Mouse (Mus musculus) CH12.LX (cell line): ENCODE data around the gene Fam114a1. TPM values are rescaled to one million over a fixed set of nuclear protein-coding genes. Genes with fewer than 3 reads are reported as not detected.

Experiments used
- DNase-seq: peaks from one replicate; pipeline ENCODE4 v3.0.0-alpha.2; 2013; ENCODE audit errors: extremely low read depth
- H3K27ac ChIP-seq: 2 replicates; pipeline ENCODE4 v1.5.1; 2012; ENCODE audit warnings: low read depth, mild to moderate bottlenecking, control low read depth, moderate library complexity; ENCODE audit not compliant: insufficient read depth
- H3K27me3 ChIP-seq: replicated peaks from 2 replicates; pipeline ENCODE3; 2012; ENCODE audit warnings: inconsistent platforms
- H3K36me3 ChIP-seq, 2 experiments: replicated peaks in 1 of 2; 2 replicates each; pipeline versions ENCODE3 to v1.6.1; 2012; ENCODE audit warnings: inconsistent platforms in 1 of 2, low read length in 1 of 2, mild to moderate bottlenecking in 1 of 2, mixed read lengths in 1 of 2, moderate library complexity in 1 of 2; ENCODE audit not compliant: control insufficient read depth in 1 of 2, insufficient read depth in 1 of 2
- H3K4me1 ChIP-seq, 2 experiments: 2 replicates each; pipeline ENCODE4 v1.6.1; 2012; ENCODE audit warnings: inconsistent platforms in 1 of 2, moderate library complexity in 1 of 2; ENCODE audit not compliant: insufficient read depth in 2 of 2, control insufficient read depth in 1 of 2
- H3K4me2 ChIP-seq: 2 replicates; pipeline ENCODE4 v1.6.1; 2012; ENCODE audit warnings: low read depth, mild to moderate bottlenecking, control low read depth; ENCODE audit not compliant: poor library complexity, insufficient read depth, severe bottlenecking
- H3K4me3 ChIP-seq, 3 experiments: fragments of 150-350 bp in 1 of 3; sonication (generic) in 1 of 3; replicated peaks in 1 of 3; 2 replicates each; pipeline versions ENCODE3 to v1.5.1; 2011 to 2012; ENCODE audit warnings: low read depth in 2 of 3, low read length in 2 of 3, mild to moderate bottlenecking in 2 of 3, moderate library complexity in 2 of 3, control low read depth in 1 of 3, improper control_type of control experiment in 1 of 3, inconsistent platforms in 1 of 3, mixed read lengths in 1 of 3; ENCODE audit not compliant: poor library complexity in 1 of 3
- H3K79me2 ChIP-seq: replicated peaks from 2 replicates; pipeline ENCODE4 v1.6.1; 2012; ENCODE audit warnings: mild to moderate bottlenecking, moderate library complexity; ENCODE audit not compliant: control insufficient read depth, poor library complexity, insufficient read depth, severe bottlenecking; ENCODE audit errors: extremely low read depth
- H3K9ac ChIP-seq: 2 replicates; pipeline ENCODE4 v1.6.1; 2012; ENCODE audit warnings: low read depth, mild to moderate bottlenecking, control low read depth, moderate library complexity; ENCODE audit not compliant: insufficient read depth
- H3K9me3 ChIP-seq: replicated peaks from 2 replicates; pipeline ENCODE3; 2012; ENCODE audit warnings: low read length, inconsistent platforms, mixed read lengths
- BHLHE40 ChIP-seq: IDR thresholded peaks from 2 replicates; pipeline ENCODE4 v1.6.1; 2011; ENCODE audit warnings: mild to moderate bottlenecking, low read depth, low read length, improper control_type of control experiment
- CHD2 ChIP-seq: IDR thresholded peaks from 2 replicates; pipeline ENCODE4 v1.6.1; 2011; ENCODE audit warnings: low read length, improper control_type of control experiment
- ETS1 ChIP-seq: conservative IDR thresholded peaks from 2 replicates; pipeline ENCODE4 v1.6.1; 2012; ENCODE audit warnings: low read depth, mild to moderate bottlenecking, inconsistent platforms, low read length, improper control_type of control experiment, moderate library complexity
- GABPA ChIP-seq: IDR thresholded peaks from 2 replicates; pipeline ENCODE4 v1.6.1; 2012; ENCODE audit warnings: low read depth, low read length, improper control_type of control experiment, inconsistent platforms; ENCODE audit not compliant: insufficient replicate concordance
- IRF4 ChIP-seq: IDR thresholded peaks from 2 replicates; pipeline ENCODE4 v1.6.1; 2014; ENCODE audit warnings: low read depth, mild to moderate bottlenecking, inconsistent platforms, low read length, improper control_type of control experiment
- JUN ChIP-seq: IDR thresholded peaks from 2 replicates; pipeline ENCODE4 v1.6.1; 2011; ENCODE audit warnings: low read depth, mild to moderate bottlenecking, low read length, improper control_type of control experiment, moderate library complexity; ENCODE audit not compliant: insufficient read depth
- JUND ChIP-seq: conservative IDR thresholded peaks from 2 replicates; pipeline ENCODE4 v1.6.1; 2011; ENCODE audit warnings: low read depth, low read length, improper control_type of control experiment
- KAT2A ChIP-seq: IDR thresholded peaks from 2 replicates; pipeline ENCODE4 v1.6.1; 2012; ENCODE audit warnings: low read length, improper control_type of control experiment, inconsistent platforms; ENCODE audit not compliant: insufficient replicate concordance
- MAFK ChIP-seq: IDR thresholded peaks from 2 replicates; pipeline ENCODE4 v1.6.1; 2011; ENCODE audit warnings: low read length, improper control_type of control experiment; ENCODE audit not compliant: insufficient replicate concordance
- MAX ChIP-seq: IDR thresholded peaks from 2 replicates; pipeline ENCODE4 v1.6.1; 2011; ENCODE audit warnings: low read length, improper control_type of control experiment
- MYC ChIP-seq: IDR thresholded peaks from 2 replicates; pipeline ENCODE4 v1.6.1; 2011; ENCODE audit warnings: low read depth, mild to moderate bottlenecking, improper control_type of control experiment, low read length
- NRF1 ChIP-seq: IDR thresholded peaks from 2 replicates; pipeline ENCODE4 v1.6.1; 2014; ENCODE audit warnings: low read depth, mild to moderate bottlenecking, inconsistent platforms, low read length, improper control_type of control experiment, moderate library complexity
- PAX5 ChIP-seq: IDR thresholded peaks from 2 replicates; pipeline ENCODE4 v1.6.1; 2012; ENCODE audit warnings: low read length, inconsistent platforms, mixed read lengths
- POLR2A ChIP-seq: IDR thresholded peaks from 2 replicates; pipeline ENCODE4 v1.6.1; 2011; ENCODE audit warnings: low read depth, mild to moderate bottlenecking, improper control_type of control experiment, low read length
- POLR2AphosphoS2 ChIP-seq: IDR thresholded peaks from 2 replicates; pipeline ENCODE4 v1.6.1; 2011; ENCODE audit warnings: low read depth, low read length, improper control_type of control experiment
- SIN3A ChIP-seq: IDR thresholded peaks from 2 replicates; pipeline ENCODE4 v1.6.1; 2012; ENCODE audit warnings: low read length, improper control_type of control experiment, inconsistent platforms
- SMC3 ChIP-seq: IDR thresholded peaks from 2 replicates; pipeline ENCODE4 v1.6.1; 2011; ENCODE audit warnings: low read depth, low read length, improper control_type of control experiment
- TBP ChIP-seq: conservative IDR thresholded peaks from 2 replicates; pipeline ENCODE4 v1.6.1; 2011; ENCODE audit warnings: low read depth, low read length, improper control_type of control experiment
- TCF12 ChIP-seq: IDR thresholded peaks from 2 replicates; pipeline ENCODE4 v1.6.1; 2014; ENCODE audit warnings: low read depth, mild to moderate bottlenecking, inconsistent platforms, low read length, improper control_type of control experiment
- UBTF ChIP-seq: IDR thresholded peaks from 2 replicates; pipeline ENCODE4 v1.6.1; 2012; ENCODE audit warnings: low read depth, mild to moderate bottlenecking, inconsistent platforms, low read length, improper control_type of control experiment, moderate library complexity
- ZC3H11A ChIP-seq: IDR thresholded peaks from 2 replicates; pipeline ENCODE4 v1.6.1; 2012; ENCODE audit warnings: low read depth, mild to moderate bottlenecking, inconsistent platforms, low read length, improper control_type of control experiment
- ZKSCAN1 ChIP-seq: IDR thresholded peaks from 2 replicates; pipeline ENCODE4 v1.6.1; 2012; ENCODE audit warnings: low read depth, inconsistent platforms, low read length, improper control_type of control experiment, borderline replicate concordance
- ZMIZ1 ChIP-seq: IDR thresholded peaks from 2 replicates; pipeline ENCODE4 v1.6.1; 2012; ENCODE audit warnings: low read depth, mild to moderate bottlenecking, inconsistent platforms, low read length, improper control_type of control experiment
- ZNF384 ChIP-seq: IDR thresholded peaks from 2 replicates; pipeline ENCODE4 v1.6.1; 2012; ENCODE audit warnings: low read depth, low read length, improper control_type of control experiment, inconsistent platforms
- dilution Hi-C: fragments of 300-500 bp; cut with MboI; formaldehyde crosslinking; loops from 2 replicates; pipeline ENCODE4 v1.14.3; 2020; ENCODE audit warnings: low sequenced_read_pairs; ENCODE audit not compliant: extremely low pct_unique_long_range_greater_than_20kb, extremely low pct_ligation_motif_present
- in situ Hi-C: fragments of 300-500 bp; cut with MboI; formaldehyde crosslinking; loops from 3 replicates; pipeline ENCODE4 v1.14.3; 2019; ENCODE audit warnings: low sequenced_read_pairs, low pct_ligation_motif_present, low pct_unique_long_range_greater_than_20kb, mixed read lengths
- polyA plus RNA-seq: library from polyadenylated mRNA; unstranded; fragments of >175 nt; gene quantifications from 2 replicates; pipeline ENCODE4 v1.2.1, GENCODE M21; 2012; ENCODE audit warnings: low read depth; ENCODE audit not compliant: insufficient read length
- total RNA-seq, 2 experiments: library from RNA; depleted of rRNA; stranded (reverse); fragments of 300-350 nt in 1 of 2; fragments of >200 nt in 1 of 2; gene quantifications; 2 replicates each; pipeline ENCODE4 v1.2.3; 2012 to 2014

The Fam114a1 gene
- total and polyA plus RNA-seq, 3 experiments: 0.12 to 0.47 (median 0.27) TPM

GRCm38 (mm10) chr5:64951486-64951885 is 18.4 kb upstream of the Fam114a1 start:
- Histone ChIP-seq H3K4me3 (no peak overlapping the region), H3K9me3 (no peaks in the 10 kb centered on the region), H3K4me2 (no peak overlapping the region), H3K27ac (no peak overlapping the region), H3K27me3 (no peaks in the 10 kb centered on the region), H3K4me1 (peaks cover 0 to 11% of the 10 kb centered on the region in 2 experiments; a peak in 2 of 4 replicates), H3K36me3 (peaks cover 0 to 3% of the 10 kb centered on the region in 2 experiments), H3K9ac (no peak overlapping the region), H3K79me2 (no peaks in the 10 kb centered on the region)
- TF ChIP-seq POLR2A: no peak
- no peak for TF ChIP-seq GABPA
- no peak for TF ChIP-seq NRF1
- no peak for TF ChIP-seq ETS1
- no peak for TF ChIP-seq IRF4
- TF ChIP-seq JUN: no peak
- TF ChIP-seq ZMIZ1: no peak
- TF ChIP-seq ZC3H11A: no peak
- no peak for TF ChIP-seq UBTF
- in situ Hi-C loops: no loop called here
- DNase-seq: no peak
- dilution Hi-C loops: no loop called here

GRCm38 (mm10) chr5:64954931-64955330 is 14.9 kb upstream of the Fam114a1 start:
- Histone ChIP-seq H3K4me2 (no peak overlapping the region), H3K4me3 (no peak overlapping the region), H3K4me1 (peaks cover 0 to 28% of the 10 kb centered on the region in 2 experiments; a peak in 2 of 4 replicates)
- no peak for DNase-seq
- TF ChIP-seq MAX: no peak
- TF ChIP-seq ETS1: no peak
- TF ChIP-seq JUND: no peak
- no peak for TF ChIP-seq BHLHE40
- TF ChIP-seq, all 38 proteins: peak for 0
- Histone ChIP-seq H3K36me3 (peaks cover 0 to 3% of the 10 kb centered on the region in 2 experiments), H3K9ac (no peak overlapping the region), H3K27ac (no peak overlapping the region), H3K9me3 (no peaks in the 10 kb centered on the region), H3K27me3 (no peaks in the 10 kb centered on the region), H3K79me2 (no peaks in the 10 kb centered on the region)
- in situ Hi-C loops: loop anchor here (5.0 kb wide), 1 partner anchor 68 kb away; no protein-coding TSS in a partner anchor
- dilution Hi-C loops: no loop called here

GRCm38 (mm10) chr5:64958991-64959842 is 10.7 kb upstream of the Fam114a1 start:
- dilution Hi-C loops (no loop called here), in situ Hi-C loops (loop anchor here (5.0 kb wide), 1 partner anchor 72 kb away; no protein-coding TSS in a partner anchor)
- Histone ChIP-seq H3K9ac (peak overlapping the region; percentile 49), H3K4me3 (peak overlapping the region; percentile 52 to 61 (median 61)), H3K27ac (no peak overlapping the region), H3K36me3 (peaks cover 0 to 3% of the 10 kb centered on the region in 2 experiments), H3K9me3 (no peaks in the 10 kb centered on the region), H3K4me2 (peak overlapping the region; percentile 85), H3K4me1 (peaks cover 5 to 35% of the 10 kb centered on the region in 2 experiments), H3K79me2 (no peaks in the 10 kb centered on the region), H3K27me3 (no peaks in the 10 kb centered on the region)
- DNase-seq: peak; percentile 73
- TF ChIP-seq KAT2A: no peak
- TF ChIP-seq ZNF384: no peak
- TF ChIP-seq MAFK: no peak
- no peak for TF ChIP-seq TBP
- no peak for TF ChIP-seq CHD2
- TF ChIP-seq SMC3: no peak
- TF ChIP-seq SIN3A: no peak
- 0 out of 2 replicates have a peak, but pooled peaks have one; percentile 64 for TF ChIP-seq MAX
- TF ChIP-seq MYC: no peak
- no peak for TF ChIP-seq PAX5
- TF ChIP-seq UBTF: no peak
- TF ChIP-seq TCF12: 0 out of 2 replicates have a peak, but pooled peaks have one; percentile 21
- no peak for TF ChIP-seq ZKSCAN1
- TF ChIP-seq POLR2A: no peak
- TF ChIP-seq POLR2AphosphoS2: no peak
